Mouse (Mus musculus) fat pad, adult 2 months (tissue): ENCODE measurements around the gene Mettl14.

Source experiments
- DNase-seq: peaks from one replicate; pipeline ENCODE4 v3.0.0-alpha.2; 2011; ENCODE audit warnings: low read depth, low spot score; ENCODE audit errors: extremely low read depth

Gene Mettl14

DNA sequence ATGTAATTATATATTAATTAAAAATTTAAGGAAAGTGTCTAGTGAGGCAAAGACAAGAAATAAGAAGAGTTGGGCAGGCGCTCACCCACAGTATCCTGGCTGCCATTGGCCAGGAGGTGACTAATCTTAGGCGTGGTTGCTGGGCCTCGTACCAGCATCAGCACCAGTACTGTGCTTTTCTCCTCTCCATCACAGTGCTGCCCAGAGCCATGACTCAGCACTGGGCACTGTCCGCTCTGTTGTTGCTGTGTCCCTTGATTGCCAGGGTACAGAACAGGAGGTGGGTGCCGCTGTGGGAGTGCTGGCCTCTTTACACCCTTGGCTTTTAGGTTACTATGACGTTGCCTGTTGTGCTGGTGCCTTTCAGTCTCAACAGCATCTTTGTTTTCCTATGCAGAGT, 64.3 kb downstream of the Mettl14 start:
- no peak for DNase-seq

DNA sequence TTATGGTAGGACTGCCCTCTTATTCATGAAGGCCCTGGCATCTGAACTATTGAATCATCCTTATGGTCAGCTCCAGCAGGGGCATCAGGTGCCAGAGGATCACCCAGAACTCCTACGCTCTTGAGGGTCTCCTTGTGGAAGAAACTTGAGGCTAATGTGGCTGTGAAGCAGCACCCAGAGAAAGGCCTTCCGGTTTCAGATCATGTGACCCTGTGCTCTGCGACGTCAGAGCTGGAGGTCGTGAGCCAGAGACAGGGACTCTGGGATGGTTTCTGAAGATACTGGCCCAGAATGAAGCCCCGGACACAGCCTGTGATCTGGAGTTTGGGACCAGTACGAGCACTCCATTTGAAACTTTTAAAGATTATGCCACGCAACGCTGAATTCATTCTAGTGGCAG, 65.6 kb downstream of the Mettl14 start:
- no peak for DNase-seq
